8 mouse cellular contexts compared by ENCODE assay signal in genomic region chr15:8629317-8629831, GRCm38 (mm10).
DNase-seq lines count a peak whose midpoint lies in the region; ATAC-seq and TF ChIP-seq lines count a peak whose summit lies in the region.

No protein-coding gene starts in this region.

- TF ChIP-seq CTCF in CH12.LX (conservative IDR thresholded peaks at IDR 0.05 in 1 of 2, IDR thresholded peaks at IDR 0.05 in 1 of 2; ENCODE audit: low read depth in 2 of 2, low read length in 2 of 2) = peak in 1 of 2 experiments; percentile 92; a peak in 2 of 4 replicates
- peak; percentile 81 for TF ChIP-seq CTCF in heart, postnatal 0 days (IDR thresholded peaks at IDR 0.05; ENCODE audit: low read depth)

- H3K36me3 ChIP-seq in CH12.LX (replicated peaks in 1 of 2; ENCODE audit: control insufficient read depth in 1 of 2, insufficient read depth in 1 of 2, low read length in 1 of 2) = no peaks in the 10 kb centered on the region
- H3K36me3 ChIP-seq in forebrain, embryonic 13.5 days (ENCODE audit: poor library complexity, severe bottlenecking) = no peaks in the 10 kb centered on the region
- no peaks in the 10 kb centered on the region for H3K36me3 ChIP-seq in heart, postnatal 0 days (replicated peaks; ENCODE audit: control insufficient read depth, insufficient read depth, low read length)
- no peaks in the 10 kb centered on the region for H3K36me3 ChIP-seq in liver, embryonic 12.5 days

- no peaks in the 10 kb centered on the region for H3K9me3 ChIP-seq in CH12.LX (replicated peaks; ENCODE audit: low read length)
- H3K9me3 ChIP-seq in forebrain, embryonic 13.5 days (replicated peaks) = no peaks in the 10 kb centered on the region
- no peaks in the 10 kb centered on the region for H3K9me3 ChIP-seq in heart, postnatal 0 days (replicated peaks; ENCODE audit: control insufficient read depth, low read length)
- H3K9me3 ChIP-seq in liver, embryonic 12.5 days (replicated peaks) = no peaks in the 10 kb centered on the region

- peaks cover 0 to 35% of the 10 kb centered on the region in 2 experiments; a peak in 2 of 4 replicates for H3K4me1 ChIP-seq in CH12.LX (ENCODE audit: control insufficient read depth in 1 of 2, insufficient read depth in 2 of 2)
- H3K4me1 ChIP-seq in forebrain, embryonic 13.5 days = peaks cover 36% of the 10 kb centered on the region
- H3K4me1 ChIP-seq in heart, postnatal 0 days (ENCODE audit: control insufficient read depth, insufficient read depth) = peaks cover 4% of the 10 kb centered on the region; the same call in 1 of the 2 replicates
- peaks cover 17% of the 10 kb centered on the region for H3K4me1 ChIP-seq in liver, embryonic 12.5 days

- TF ChIP-seq EP300 in CH12.LX (IDR thresholded peaks at IDR 0.05; ENCODE audit: low read length) = no peak
- no peak for TF ChIP-seq EP300 in heart, postnatal 0 days (IDR thresholded peaks at IDR 0.05; ENCODE audit: low read depth)

- dilution Hi-C loops in CH12.LX (cut with MboI; ENCODE audit: extremely low pct_ligation_motif_present, extremely low pct_unique_long_range_greater_than_20kb, low sequenced_read_pairs) = no loop called here

- WGBS in forebrain, embryonic 13.5 days = under 1% methylated on average over 13 of the region's 13 CpGs
- 0% methylated on average over 13 of the region's 13 CpGs for WGBS in heart, postnatal 0 days
- 3% methylated on average over 13 of the region's 13 CpGs for WGBS in liver, embryonic 12.5 days (ENCODE audit: insufficient replicate concordance)

- H3K27ac ChIP-seq in CH12.LX (ENCODE audit: insufficient read depth, low read depth) = no peak overlapping the region
- H3K27ac ChIP-seq in forebrain, embryonic 13.5 days = peak overlapping the region; percentile 55; the same call in 1 of the 2 replicates
- no peak overlapping the region for H3K27ac ChIP-seq in heart, postnatal 0 days (ENCODE audit: low read depth)
- no peak overlapping the region for H3K27ac ChIP-seq in liver, embryonic 12.5 days

- TF ChIP-seq POLR2A in CH12.LX (IDR thresholded peaks at IDR 0.05; ENCODE audit: low read depth, low read length) = no peak

- peak; percentile 92 for ATAC-seq in forebrain, embryonic 13.5 days
- peak; percentile 88 for ATAC-seq in heart, postnatal 0 days (ENCODE audit: insufficient read depth, low read depth)
- peak; percentile 77 for ATAC-seq in liver, embryonic 12.5 days

- in situ Hi-C loops in CH12.LX (cut with MboI; ENCODE audit: low pct_ligation_motif_present, low pct_unique_long_range_greater_than_20kb, low sequenced_read_pairs) = no loop called here

- H3K9ac ChIP-seq in CH12.LX (ENCODE audit: insufficient read depth, low read depth) = no peak overlapping the region
- H3K9ac ChIP-seq in forebrain, embryonic 13.5 days = peak overlapping the region; percentile 69
- 0 out of 2 replicates have a peak overlapping the region, but pooled peaks have one; percentile 3 for H3K9ac ChIP-seq in heart, postnatal 0 days (replicated peaks; ENCODE audit: low read depth, low read length)
- no peak overlapping the region; the same call in 1 of the 2 replicates for H3K9ac ChIP-seq in liver, embryonic 12.5 days

- peak; percentile 91 for TF ChIP-seq RAD21 in CH12.LX (IDR thresholded peaks at IDR 0.05; ENCODE audit: low read depth, low read length)

- no peak overlapping the region for H3K4me3 ChIP-seq in CH12.LX (replicated peaks in 1 of 3; ENCODE audit: low read depth in 2 of 3, low read length in 2 of 3, poor library complexity in 1 of 3)
- H3K4me3 ChIP-seq in forebrain, embryonic 13.5 days = peak overlapping the region; percentile 42
- peak overlapping the region; percentile 40 for H3K4me3 ChIP-seq in heart, postnatal 0 days (ENCODE audit: low read depth, low read length)
- peak overlapping the region; percentile 32 for H3K4me3 ChIP-seq in liver, embryonic 12.5 days

- H3K4me2 ChIP-seq in CH12.LX (ENCODE audit: insufficient read depth, low read depth, poor library complexity, severe bottlenecking) = no peak overlapping the region
- peak overlapping the region; percentile 78 for H3K4me2 ChIP-seq in forebrain, embryonic 13.5 days
- H3K4me2 ChIP-seq in heart, postnatal 0 days (ENCODE audit: low read depth, low read length) = peak overlapping the region; percentile 74
- peak overlapping the region; percentile 61 for H3K4me2 ChIP-seq in liver, embryonic 12.5 days

- H3K79me2 ChIP-seq in CH12.LX (replicated peaks; ENCODE audit: control insufficient read depth, extremely low read depth, insufficient read depth, poor library complexity, severe bottlenecking) = no peaks in the 10 kb centered on the region

- peak; percentile 47 for DNase-seq in CH12.LX (ENCODE audit: extremely low read depth)
- DNase-seq in c-Kit-positive CD71-positive TER-119-positive erythroid progenitor cells, embryonic 14.5 days (ENCODE audit: low spot score) = peak; percentile 21
- DNase-seq in heart, postnatal 0 days (ENCODE audit: low spot score) = peak; percentile 63
- DNase-seq in kidney, postnatal 25 days = peak; percentile 73 to 75
- DNase-seq in neural tube, embryonic 10.5 days (ENCODE audit: extremely low spot score, low spot score) = peak; percentile 83
- DNase-seq in testis, postnatal 14 days (ENCODE audit: low spot score) = peak; percentile 49

- H3K27me3 ChIP-seq in CH12.LX (replicated peaks) = no peaks in the 10 kb centered on the region
- H3K27me3 ChIP-seq in forebrain, embryonic 13.5 days = peaks cover 9% of the 10 kb centered on the region
- H3K27me3 ChIP-seq in heart, postnatal 0 days (ENCODE audit: control insufficient read depth, insufficient read depth, low read length) = peaks cover 9% of the 10 kb centered on the region; the same call in 1 of the 2 replicates
- peaks cover 27% of the 10 kb centered on the region for H3K27me3 ChIP-seq in liver, embryonic 12.5 days (replicated peaks)

TF ChIP-seq in CH12.LX, 34 proteins besides CTCF, POLR2A, EP300 and RAD21:
- TF ChIP-seq SMC3 (IDR thresholded peaks at IDR 0.05; ENCODE audit: low read depth, low read length) = peak; percentile 88
- no peak for TF ChIP-seq CHD1 (IDR thresholded peaks at IDR 0.05; ENCODE audit: low read depth, low read length)
- no peak for TF ChIP-seq GABPA (IDR thresholded peaks at IDR 0.05; ENCODE audit: insufficient replicate concordance, low read depth, low read length)
- TF ChIP-seq MAZ (IDR thresholded peaks at IDR 0.05; ENCODE audit: low read depth, low read length) = 0 out of 2 replicates have a peak, but pooled peaks have one; percentile 34
- no peak for TF ChIP-seq E2F4 (IDR thresholded peaks at IDR 0.05; ENCODE audit: insufficient replicate concordance, low read depth, low read length)
- no peak for TF ChIP-seq KAT2A (IDR thresholded peaks at IDR 0.05; ENCODE audit: insufficient replicate concordance, low read length)
- TF ChIP-seq NRF1 (IDR thresholded peaks at IDR 0.05; ENCODE audit: low read depth, low read length) = no peak
- TF ChIP-seq HCFC1 (IDR thresholded peaks at IDR 0.05; ENCODE audit: low read depth, low read length) = no peak
- no peak for TF ChIP-seq UBTF (IDR thresholded peaks at IDR 0.05; ENCODE audit: low read depth, low read length)
- TF ChIP-seq JUND (conservative IDR thresholded peaks at IDR 0.05; ENCODE audit: low read depth, low read length) = no peak
- no peak for TF ChIP-seq MYC (IDR thresholded peaks at IDR 0.05; ENCODE audit: low read depth, low read length)
- no peak for TF ChIP-seq PAX5 (IDR thresholded peaks at IDR 0.05; ENCODE audit: low read length)
- TF ChIP-seq NELFE (IDR thresholded peaks at IDR 0.05; ENCODE audit: low read depth, low read length) = peak; percentile 23; the same call in 1 of the 2 replicates
- TF ChIP-seq ZC3H11A (IDR thresholded peaks at IDR 0.05; ENCODE audit: low read depth, low read length) = peak; percentile 68

Comparison
In these comparisons a context has a peak if more than half of its experiments do, and no peak if none do; other contexts are left out.
1. DNase-seq: peak in every context shown above with its lines; median percentile 83 in neural tube, embryonic 10.5 days; 74 in kidney, postnatal 25 days; 63 in heart, postnatal 0 days; 49 in testis, postnatal 14 days; 47 in CH12.LX; 21 in c-Kit-positive CD71-positive TER-119-positive erythroid progenitor cells, embryonic 14.5 days.
2. H3K4me3 ChIP-seq: peak in forebrain, embryonic 13.5 days (single experiment), heart, postnatal 0 days (single experiment) and liver, embryonic 12.5 days (single experiment); none in CH12.LX (0 of 3).
3. H3K9ac ChIP-seq: peak in forebrain, embryonic 13.5 days (single experiment) and heart, postnatal 0 days (single experiment); none in CH12.LX (single experiment) and liver, embryonic 12.5 days (single experiment).
4. Peak in every context shown above with its lines, with median percentiles within 50 percentile points of each other: ATAC-seq.